Mouse (Mus musculus): ENCODE data around the gene Vps18. TPM values are rescaled to one million over a fixed set of nuclear protein-coding genes. Genes with fewer than 3 reads are reported as not detected.

Gene Vps18
- polyA plus RNA-seq, 1 experiment from 2014 or later = 20.9 TPM

GRCm38 (mm10) chr2:119336002-119336401 lies 47.5 kb downstream of the Vps18 start:
- no peak for ATAC-seq
- WGBS = 72% methylated on average over 2 of the region's 2 CpGs
- H3K4me2 ChIP-seq (replicated peaks) = no peak overlapping the region
- no peak overlapping the region for H3K4me3 ChIP-seq (replicated peaks)
- no peak overlapping the region for H3K9ac ChIP-seq
- H3K9me3 ChIP-seq = no peaks in the 10 kb centered on the region
- peaks cover 6% of the 10 kb centered on the region; the same call in 1 of the 2 replicates for H3K4me1 ChIP-seq (replicated peaks)
- H3K27me3 ChIP-seq (replicated peaks) = no peaks in the 10 kb centered on the region
- H3K27ac ChIP-seq = 0 out of 2 replicates have a peak overlapping the region, but pooled peaks have one; percentile 0
- H3K36me3 ChIP-seq = no peaks in the 10 kb centered on the region

GRCm38 (mm10) chr2:119336470-119336869 lies 47.9 kb downstream of the Vps18 start:
- no peak for ATAC-seq

DNA sequence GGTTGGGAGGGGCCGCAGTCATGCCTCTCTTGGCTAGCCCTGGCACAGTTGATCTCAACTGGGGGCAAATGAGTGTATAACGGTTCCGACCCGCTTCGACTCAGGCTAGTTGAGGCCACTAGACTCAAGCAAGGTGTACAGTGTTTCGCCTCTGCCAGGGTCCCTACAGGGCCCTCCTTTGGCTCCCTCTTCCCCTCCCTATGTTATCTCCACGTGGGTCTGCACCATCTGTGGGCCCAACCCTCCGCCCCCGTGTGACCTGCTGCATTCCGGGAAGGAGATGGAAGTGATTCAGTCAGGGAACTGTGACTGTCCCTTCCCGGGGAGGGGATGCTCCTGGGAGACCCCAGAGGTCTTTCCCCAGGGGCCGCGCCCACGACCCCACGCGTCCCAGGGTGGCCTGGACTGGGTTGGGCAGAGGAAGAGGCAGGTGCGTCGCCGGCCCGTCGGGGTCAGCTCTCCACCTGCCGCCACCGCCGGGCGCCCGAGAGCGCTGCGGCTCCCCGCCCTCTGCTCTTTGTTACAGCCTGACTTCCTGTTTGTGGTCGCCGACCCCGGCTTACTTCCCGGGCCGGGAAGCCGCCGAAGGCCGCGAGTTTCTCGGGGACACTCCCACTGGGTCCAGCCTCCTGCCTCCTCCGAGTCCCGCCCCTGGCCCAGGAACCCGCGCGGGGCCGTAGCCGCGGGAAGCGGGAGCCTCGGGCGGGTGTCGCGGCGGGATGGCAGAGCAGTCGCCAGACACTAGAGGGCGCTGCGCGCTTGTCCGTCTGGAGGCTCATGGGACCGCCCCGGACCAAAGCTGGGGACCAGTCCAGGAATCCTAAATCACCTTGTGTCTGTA lies 49.1 kb downstream of the Vps18 start:
- peak overlapping the region; percentile 52 for H3K4me3 ChIP-seq (replicated peaks)
- no peaks in the 10 kb centered on the region for H3K9me3 ChIP-seq
- 8% methylated on average over 60 of the region's 60 CpGs for WGBS
- peaks cover 6% of the 10 kb centered on the region; the same call in 1 of the 2 replicates for H3K4me1 ChIP-seq (replicated peaks)
- no peaks in the 10 kb centered on the region for H3K36me3 ChIP-seq
- H3K4me2 ChIP-seq (replicated peaks) = peak overlapping the region; percentile 90
- no peaks in the 10 kb centered on the region for H3K27me3 ChIP-seq (replicated peaks)
- peak overlapping the region; percentile 77 for H3K27ac ChIP-seq
- H3K9ac ChIP-seq = peak overlapping the region; percentile 59
- ATAC-seq = peak; percentile 92

More at GRCm38 (mm10) chr2:119336470-119336869, 47.9 kb downstream of the Vps18 start:
- no peak overlapping the region for H3K4me2 ChIP-seq (replicated peaks)
- no peaks in the 10 kb centered on the region for H3K36me3 ChIP-seq
- peak overlapping the region; percentile 0; the same call in 1 of the 2 replicates for H3K27ac ChIP-seq
- H3K4me3 ChIP-seq (replicated peaks) = no peak overlapping the region
- no peaks in the 10 kb centered on the region for H3K27me3 ChIP-seq (replicated peaks)
- no peak overlapping the region for H3K9ac ChIP-seq
- no peaks in the 10 kb centered on the region for H3K9me3 ChIP-seq
- H3K4me1 ChIP-seq (replicated peaks) = peaks cover 6% of the 10 kb centered on the region; the same call in 1 of the 2 replicates
- 62% methylated on average over 10 of the region's 10 CpGs for WGBS

DNA sequence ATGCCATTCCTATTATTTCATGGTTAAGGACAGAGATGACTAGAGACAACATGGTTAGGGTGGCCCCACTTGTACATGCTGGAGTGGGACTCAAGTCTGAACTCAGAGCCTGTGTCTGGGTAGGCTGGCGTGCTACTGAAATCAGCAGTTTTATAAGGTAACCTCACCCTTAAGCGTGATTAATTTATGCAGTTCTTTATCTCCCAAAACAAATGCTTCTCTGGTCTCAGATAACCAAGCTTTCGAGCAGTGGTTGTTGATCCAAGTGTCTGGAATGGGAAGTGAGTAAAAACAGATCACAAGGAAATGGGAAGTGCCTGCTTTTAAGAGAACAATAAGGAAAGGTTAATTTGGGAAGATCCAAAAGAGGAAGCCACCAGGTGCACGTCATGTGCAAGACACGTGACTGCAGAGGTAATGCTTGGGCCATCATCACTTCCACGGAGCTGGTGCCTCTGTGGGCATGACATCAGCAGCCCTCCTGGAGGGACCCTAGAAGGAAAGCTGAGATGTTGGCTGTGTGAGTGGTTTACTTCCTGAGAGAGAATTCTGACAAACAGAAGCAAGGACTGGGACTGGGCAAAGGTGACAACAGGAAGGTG lies 56.1 kb downstream of the Vps18 start:
- Histone ChIP-seq H3K9ac (no peak overlapping the region), H3K4me2 (replicated peaks) (no peak overlapping the region), H3K4me1 (replicated peaks) (no peaks in the 10 kb centered on the region), H3K9me3 (no peaks in the 10 kb centered on the region), H3K36me3 (no peaks in the 10 kb centered on the region), H3K4me3 (replicated peaks) (no peak overlapping the region), H3K27ac (no peak overlapping the region), H3K27me3 (replicated peaks) (no peaks in the 10 kb centered on the region)
- 36% methylated on average over 6 of the region's 6 CpGs for WGBS
- ATAC-seq = no peak

Other genes with a start within 250 kb of the Vps18 start
- 41.9 and 53.7 TPM in 2 replicates for gene Knl1, start 241.6 kb upstream of the Vps18 start, polyA plus RNA-seq (2015; fragmentation: Nextera tagmentation; extraction: Ambion mirVana)
- 41.1 and 43.2 TPM in 2 replicates for gene Rad51, start 175.9 kb upstream of the Vps18 start, polyA plus RNA-seq (2015; fragmentation: Nextera tagmentation; extraction: Ambion mirVana)
- 48.5 and 49.5 TPM in 2 replicates for gene Rmdn3, start 131.7 kb upstream of the Vps18 start, polyA plus RNA-seq (2015; fragmentation: Nextera tagmentation; extraction: Ambion mirVana)
- gene Gchfr, start 121.0 kb upstream of the Vps18 start, polyA plus RNA-seq (2015; fragmentation: Nextera tagmentation; extraction: Ambion mirVana) = 21.1 and 27.3 TPM in 2 replicates
- gene Gm14137, start 114.2 kb upstream of the Vps18 start, polyA plus RNA-seq (2015; fragmentation: Nextera tagmentation; extraction: Ambion mirVana) = 0.30 and 0.38 TPM in 2 replicates
- gene Zfyve19, start 80.1 kb upstream of the Vps18 start, polyA plus RNA-seq (2015; fragmentation: Nextera tagmentation; extraction: Ambion mirVana) = 59.3 and 64.9 TPM in 2 replicates
- 15.9 and 18.5 TPM in 2 replicates for gene Dnajc17, start 79.9 kb upstream of the Vps18 start, polyA plus RNA-seq (2015; fragmentation: Nextera tagmentation; extraction: Ambion mirVana)
- 15.2 and 18.1 TPM in 2 replicates for gene Ppp1r14d, start 58.8 kb upstream of the Vps18 start, polyA plus RNA-seq (2015; fragmentation: Nextera tagmentation; extraction: Ambion mirVana)
- 96.1 and 108 TPM in 2 replicates for gene Spint1, start 51.4 kb upstream of the Vps18 start, polyA plus RNA-seq (2015; fragmentation: Nextera tagmentation; extraction: Ambion mirVana)
- 5.2 and 7.1 TPM in 2 replicates for gene Rhov, start 17.5 kb upstream of the Vps18 start, polyA plus RNA-seq (2015; fragmentation: Nextera tagmentation; extraction: Ambion mirVana)
- 8.3 and 8.4 TPM in 2 replicates for gene Dll4, start 37.0 kb downstream of the Vps18 start, polyA plus RNA-seq (2015; fragmentation: Nextera tagmentation; extraction: Ambion mirVana)
- gene Chac1, start 62.5 kb downstream of the Vps18 start, polyA plus RNA-seq (2015; fragmentation: Nextera tagmentation; extraction: Ambion mirVana) = 2.3 and 2.7 TPM in 2 replicates
- gene Ino80, start 188.9 kb downstream of the Vps18 start, polyA plus RNA-seq (2015; fragmentation: Nextera tagmentation; extraction: Ambion mirVana) = 4.0 and 4.4 TPM in 2 replicates